Mouse (Mus musculus): ENCODE data around the gene Bsg.
"Not testable (repeated sequence)": the region's sequence is repeated elsewhere in the genome, so short reads cannot be mapped to it uniquely, and the experiment has no call there.

Gene Bsg

DNA sequence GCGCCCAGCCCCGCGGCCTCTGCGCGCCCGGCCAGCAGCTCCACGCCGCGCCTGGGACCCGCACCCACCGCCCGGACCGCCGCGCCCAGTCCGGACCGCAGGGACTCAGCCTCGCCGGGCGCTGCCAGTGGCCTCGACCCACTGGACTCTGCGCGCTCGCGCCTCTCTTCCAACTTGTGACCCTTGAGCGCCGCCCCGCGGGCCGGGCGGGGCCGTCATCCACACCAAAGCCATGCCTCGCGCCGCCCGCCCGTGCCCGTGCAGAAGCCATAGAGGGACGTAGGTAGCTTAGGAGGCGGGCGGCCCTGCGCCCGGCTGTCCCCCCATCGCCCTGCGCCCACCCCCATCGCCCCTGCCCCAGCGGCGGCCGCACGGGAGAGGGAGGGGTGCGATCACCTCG, 31.1 kb downstream of the Bsg start:
- no peak for DNase-seq (ENCODE audit: low spot score)

DNA sequence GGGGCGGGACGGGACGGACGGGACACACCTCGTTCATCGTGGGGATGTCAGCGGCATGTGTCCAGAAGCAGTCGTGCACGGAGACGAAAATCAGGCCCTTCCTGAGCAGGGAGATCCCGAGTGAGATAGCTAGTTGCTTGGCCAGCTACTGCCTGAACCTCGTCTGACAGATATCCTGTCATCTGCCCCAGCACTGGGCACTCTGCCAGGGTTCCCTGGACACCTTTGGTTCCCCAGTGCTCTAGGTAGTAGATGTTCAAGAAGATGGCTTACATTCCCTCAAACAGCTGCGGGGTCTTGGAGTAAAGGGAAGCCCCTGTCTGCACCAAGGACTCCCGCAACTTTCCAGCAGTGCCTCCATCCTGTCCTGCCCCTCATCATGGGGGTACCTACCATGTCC, 32.4 kb downstream of the Bsg start:
- DNase-seq (ENCODE audit: low spot score) = no peak

DNA sequence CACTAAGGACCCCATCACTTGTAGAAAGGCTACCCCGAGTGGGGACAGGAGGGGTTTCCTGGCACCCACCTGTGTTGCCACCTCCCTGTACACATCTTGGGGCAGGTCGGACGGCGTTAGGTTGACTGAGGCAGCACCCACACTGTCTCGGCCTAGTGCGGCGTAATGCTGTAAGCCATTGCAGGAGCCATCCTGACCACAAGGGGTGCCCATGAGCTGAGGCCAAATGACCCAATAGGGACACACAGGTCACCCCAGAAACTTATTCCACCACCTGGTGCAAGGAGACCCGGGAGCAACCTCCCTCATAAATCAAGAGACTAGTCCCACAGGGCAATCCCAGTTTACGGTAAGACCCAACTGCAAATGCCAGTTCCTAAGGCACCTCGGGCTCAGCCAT, 34.0 kb downstream of the Bsg start:
- no peak for DNase-seq (ENCODE audit: low spot score)

DNA sequence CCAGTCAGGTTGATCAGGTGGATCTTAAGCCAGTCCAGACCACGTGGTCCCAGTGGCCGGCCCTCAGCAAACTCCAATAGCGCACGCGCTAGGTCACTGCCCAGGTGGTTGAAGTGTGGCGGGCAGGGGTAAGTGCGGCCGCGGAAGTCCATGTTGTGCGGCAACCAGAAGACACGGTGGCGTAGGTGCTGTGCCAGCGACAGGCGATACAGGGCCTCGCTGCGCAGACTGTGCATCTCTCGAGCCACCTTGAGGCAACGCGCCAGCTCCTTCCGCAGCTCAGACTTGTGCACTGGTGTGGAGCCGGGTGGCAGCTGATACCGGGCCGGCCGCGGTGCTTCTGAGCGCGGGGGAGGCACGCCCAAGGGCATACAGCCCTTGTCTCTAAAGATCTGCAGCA, 34.9 kb downstream of the Bsg start:
- no peak for DNase-seq (ENCODE audit: low spot score)

DNA sequence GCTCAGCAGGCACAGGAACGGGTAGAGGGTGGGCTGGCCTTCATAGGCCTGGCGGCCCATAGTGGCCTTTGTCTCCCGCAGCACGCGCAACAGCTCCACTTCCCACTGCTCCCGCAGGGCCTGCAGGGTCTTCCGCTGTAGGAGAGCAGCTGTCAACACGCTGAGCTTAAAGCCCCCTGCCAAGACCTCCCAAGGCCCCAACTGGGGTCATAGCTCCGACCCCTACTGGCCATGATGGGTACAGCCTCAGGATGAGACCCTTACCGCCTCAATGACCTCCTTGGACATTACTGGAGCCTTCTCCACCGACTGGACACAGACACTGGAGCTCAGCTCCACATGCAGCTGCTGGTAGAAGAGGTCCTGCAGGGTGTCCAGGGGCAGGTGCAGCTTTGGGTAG, 36.6 kb downstream of the Bsg start:
- DNase-seq (ENCODE audit: low spot score) = no peak

DNA sequence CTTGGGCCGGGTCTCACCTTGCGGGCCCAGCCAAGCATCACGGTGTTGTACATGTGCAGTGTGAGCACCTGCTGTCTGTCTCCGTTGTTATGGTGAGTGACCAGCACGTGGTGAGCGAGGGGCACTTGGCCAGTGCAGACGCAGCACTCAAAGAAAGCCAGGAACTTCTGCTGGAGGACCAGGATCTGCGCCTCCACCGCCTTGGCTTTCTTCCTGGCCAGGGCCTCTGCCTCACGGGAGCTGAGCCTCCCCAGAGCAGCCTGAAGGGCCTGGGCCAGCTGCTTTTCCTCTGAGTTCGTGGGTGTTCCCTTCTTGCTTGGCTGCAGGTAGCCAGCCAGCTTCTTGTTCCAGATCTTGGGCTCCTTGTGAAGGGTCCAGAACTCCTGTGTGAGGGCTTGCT, 38.9 kb downstream of the Bsg start:
- no peak for DNase-seq (ENCODE audit: low spot score)

DNA sequence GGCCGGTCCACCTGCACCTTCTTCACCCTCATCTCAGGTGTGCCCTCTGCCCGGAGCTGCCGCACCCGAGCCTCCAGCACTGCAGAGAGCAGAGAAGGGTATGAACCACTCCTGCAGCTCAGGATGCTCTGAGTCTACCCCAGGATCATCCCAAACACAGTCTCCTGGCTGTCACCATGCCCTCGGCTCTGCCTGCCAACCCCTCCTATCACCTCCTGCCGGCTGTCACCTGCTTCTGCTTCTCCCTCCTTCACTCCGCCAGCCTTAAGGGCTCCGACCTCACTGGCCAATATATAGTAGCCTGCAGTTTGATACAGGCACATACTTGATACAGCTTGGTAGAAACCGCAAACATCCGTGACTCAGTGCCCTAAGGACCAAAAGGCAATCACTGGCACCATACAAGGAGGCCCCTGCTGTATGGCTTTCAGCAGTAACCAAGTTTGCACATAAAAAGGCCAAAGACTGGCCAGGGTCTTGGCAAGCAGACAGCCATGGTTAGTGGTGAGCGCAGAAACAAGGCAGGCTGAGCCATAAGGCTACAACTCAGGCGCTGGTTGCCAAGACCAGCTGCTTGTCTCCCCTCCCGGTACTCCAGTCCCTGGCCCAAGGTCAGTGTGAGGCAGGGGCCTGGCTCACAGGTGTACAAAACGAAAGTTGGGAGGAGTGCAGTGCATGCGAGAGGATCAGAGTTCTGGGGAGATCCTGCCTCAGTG, 39.5 kb downstream of the Bsg start:
- DNase-seq (ENCODE audit: low spot score) = no peak

DNA sequence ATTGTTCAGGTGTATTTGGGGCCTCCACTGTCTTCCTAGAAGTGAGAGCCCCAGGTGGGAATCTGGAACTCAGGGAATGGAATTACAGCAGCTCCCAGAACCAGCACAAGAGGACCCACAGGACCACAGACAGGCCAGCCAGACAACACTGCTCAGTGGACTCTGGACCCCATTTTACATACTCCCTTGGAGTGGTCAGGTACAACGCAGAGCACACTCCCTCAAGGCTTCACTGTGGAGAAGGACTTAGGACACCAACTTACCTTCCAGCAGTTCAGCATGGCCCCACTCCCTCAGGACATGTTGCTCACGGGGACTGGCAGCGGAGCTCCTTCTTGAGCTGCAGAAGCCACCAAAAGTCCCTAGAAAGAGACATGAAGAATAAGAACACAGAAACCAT, 41.1 kb downstream of the Bsg start:
- no peak for DNase-seq (ENCODE audit: low spot score)

DNA sequence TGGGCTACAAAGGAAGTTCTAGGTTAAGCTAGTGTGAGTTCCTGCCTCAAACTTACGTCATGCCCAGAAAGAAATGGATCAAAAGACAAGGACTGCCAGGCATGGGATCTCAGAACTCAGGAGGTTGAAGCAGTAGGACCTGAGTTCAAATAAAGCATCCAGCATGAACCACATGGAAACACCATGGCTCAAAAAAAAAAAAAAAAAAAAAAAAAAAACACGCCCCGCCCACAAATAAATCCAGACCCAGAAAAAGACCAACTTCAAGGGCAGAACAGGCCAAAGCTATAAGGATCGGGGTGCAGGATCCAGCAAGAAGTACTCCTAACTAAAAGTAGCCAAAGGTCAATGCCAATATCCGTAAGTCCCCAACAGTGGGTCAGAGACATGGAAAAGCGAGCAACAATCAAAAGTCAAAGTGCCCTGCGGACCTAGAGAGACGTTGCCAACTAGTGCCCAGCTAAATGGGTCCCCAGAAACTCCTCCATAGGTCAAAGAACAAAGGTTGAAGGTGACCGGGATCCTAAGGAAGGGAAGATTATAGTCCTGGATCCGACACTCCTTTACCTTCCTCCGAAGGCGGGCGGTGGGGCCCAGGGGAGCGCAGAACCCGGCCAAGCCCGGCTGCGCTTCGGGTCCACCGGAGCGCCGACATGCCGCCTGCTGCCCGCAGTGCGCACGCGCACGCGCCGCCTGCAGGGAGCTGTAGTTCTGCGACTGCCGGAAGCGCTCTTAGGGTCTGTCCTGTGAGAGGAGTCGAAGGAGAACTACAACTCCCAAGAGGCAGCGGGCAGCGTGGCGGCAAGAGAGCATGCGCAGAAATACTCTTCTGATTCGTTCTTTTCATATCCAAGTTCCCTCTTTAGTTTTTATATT, 41.8 kb downstream of the Bsg start, which contains the start of gene Polrmt:
Gene Polrmt, minus strand, starts transcription at position 684 of the 876 bp plus-strand sequence.
- DNase-seq (ENCODE audit: low spot score) = peak; percentile 98

DNA sequence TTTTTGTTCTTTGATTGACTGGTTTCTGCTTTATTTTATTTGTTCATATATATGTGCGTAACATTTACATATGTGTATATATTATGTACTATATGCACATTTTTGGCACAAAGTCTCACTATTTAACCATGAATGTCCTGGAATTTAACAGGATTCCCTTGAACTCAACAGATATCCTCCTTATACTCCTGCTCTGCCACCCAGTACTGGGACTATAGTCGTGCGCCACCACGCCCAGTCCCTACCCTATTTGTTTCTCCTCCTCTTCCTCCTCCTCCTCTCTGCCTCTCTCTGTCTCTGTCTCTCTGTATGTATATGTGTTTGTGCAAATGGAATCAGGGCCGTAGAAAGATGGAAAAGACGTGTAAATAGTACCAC, 42.5 kb downstream of the Bsg start:
- no peak for DNase-seq (ENCODE audit: low spot score)

DNA sequence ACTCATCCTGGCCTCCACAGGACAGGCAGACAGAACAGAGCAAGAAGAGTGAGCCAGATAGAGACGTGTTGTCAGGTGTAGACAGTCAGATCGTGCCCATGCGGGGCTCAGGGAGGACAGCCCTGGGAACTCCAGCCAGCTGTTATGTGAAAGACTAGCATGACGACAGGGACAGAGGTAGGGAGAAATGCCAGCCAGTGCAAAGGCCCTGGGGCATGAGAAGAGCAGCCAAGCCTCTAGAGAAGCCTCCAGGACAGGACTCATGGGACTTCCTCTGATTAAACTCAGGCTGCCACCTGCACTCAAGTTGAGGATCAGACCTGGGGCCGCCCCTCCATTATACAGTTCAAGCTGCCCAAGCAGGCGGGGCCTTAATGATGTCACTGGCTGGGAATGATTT, 44.2 kb downstream of the Bsg start:
- no peak for DNase-seq (ENCODE audit: low spot score)

DNA sequence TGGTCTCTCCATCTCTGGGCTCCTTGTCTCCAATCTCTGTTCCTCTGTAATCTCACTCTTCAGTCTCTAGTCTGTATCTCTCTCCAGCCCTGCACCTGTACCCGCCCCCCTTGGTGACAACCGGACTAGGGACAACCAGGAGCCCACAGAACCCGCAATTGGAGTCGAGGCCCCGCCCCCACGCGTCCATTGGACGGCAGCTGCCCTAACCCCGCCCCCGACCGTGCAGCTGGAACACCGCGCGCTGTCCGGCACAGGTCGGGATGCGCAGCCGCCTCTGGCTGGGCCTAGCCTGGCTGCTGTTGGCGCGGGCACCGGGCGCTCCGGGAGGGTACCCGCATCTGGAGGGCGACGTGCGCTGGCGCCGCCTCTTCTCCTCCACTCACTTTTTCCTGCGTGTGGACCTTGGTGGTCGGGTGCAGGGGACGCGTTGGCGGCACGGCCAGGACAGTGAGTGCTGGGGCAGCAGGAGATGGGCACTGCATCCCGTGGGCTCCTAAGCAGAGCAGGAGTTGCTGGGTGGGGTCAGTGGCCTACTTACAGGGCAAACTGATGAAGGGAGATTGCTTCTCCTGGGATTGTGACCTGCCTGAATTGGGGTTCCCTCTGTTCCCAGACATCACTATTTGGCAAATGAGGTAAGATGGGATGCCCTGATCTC, 50.7 kb downstream of the Bsg start, which contains the start of gene Fgf22:
Gene Fgf22, plus strand, starts transcription at position 221 of the 661 bp plus-strand sequence.
- DNase-seq (ENCODE audit: low spot score) = peak; percentile 76

DNA sequence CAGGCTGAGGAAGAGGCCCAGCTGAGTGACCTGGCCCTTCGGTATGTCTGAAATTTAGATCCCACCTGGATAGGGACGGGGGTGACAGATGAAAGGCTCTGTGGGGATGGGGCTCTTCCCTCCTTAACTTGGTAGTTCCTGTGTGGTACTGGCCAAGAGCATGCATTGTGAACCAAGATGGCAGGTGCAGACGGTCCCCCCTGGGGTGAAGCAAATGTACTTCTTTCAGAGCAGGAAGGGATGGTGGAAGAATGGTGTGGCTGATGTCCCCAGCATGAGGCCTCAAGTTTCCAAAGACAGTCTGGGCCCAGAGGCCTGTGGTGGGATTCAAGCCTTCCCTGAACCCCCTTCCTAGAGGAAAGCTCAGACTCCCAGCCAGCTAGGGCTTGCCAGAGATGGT, 51.6 kb downstream of the Bsg start:
- DNase-seq (ENCODE audit: low spot score) = no peak

DNA sequence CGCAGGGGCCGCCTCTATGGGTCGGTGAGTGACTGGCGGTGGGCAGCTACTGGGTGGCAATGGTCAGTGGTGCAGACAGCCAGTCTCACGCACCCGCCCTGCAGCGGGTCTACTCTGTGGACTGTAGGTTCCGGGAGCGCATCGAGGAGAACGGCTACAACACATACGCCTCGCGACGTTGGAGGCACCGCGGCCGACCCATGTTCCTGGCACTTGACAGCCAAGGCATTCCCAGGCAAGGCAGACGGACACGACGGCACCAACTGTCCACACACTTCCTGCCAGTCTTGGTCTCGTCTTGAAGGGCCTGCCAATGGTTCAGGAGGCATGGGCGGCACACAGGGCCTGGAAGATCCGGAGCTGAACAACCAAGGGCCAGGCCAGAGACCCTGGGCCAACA, 52.4 kb downstream of the Bsg start:
- no peak for DNase-seq (ENCODE audit: low spot score)

DNA sequence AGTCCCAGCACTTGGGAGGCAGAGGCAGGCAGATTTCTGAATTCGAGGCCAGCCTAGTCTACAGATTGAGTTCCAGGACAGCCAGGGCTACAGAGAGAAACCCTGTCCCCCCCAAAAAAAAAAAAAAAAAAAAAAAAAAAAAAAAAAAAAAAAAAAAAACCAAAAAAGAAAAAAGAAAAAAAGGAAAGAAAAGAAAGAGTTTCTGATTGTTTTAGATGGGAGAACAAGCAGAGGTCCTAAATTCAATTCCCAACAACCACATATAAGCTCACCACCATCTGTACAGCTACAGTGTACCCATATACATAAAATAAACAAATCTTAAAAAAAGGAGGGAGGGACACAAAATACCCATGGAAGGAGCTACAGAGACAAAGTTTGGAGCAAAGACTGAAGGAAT, 55.4 kb downstream of the Bsg start:
- DNase-seq (ENCODE audit: low spot score) = not testable (repeated sequence)

DNA sequence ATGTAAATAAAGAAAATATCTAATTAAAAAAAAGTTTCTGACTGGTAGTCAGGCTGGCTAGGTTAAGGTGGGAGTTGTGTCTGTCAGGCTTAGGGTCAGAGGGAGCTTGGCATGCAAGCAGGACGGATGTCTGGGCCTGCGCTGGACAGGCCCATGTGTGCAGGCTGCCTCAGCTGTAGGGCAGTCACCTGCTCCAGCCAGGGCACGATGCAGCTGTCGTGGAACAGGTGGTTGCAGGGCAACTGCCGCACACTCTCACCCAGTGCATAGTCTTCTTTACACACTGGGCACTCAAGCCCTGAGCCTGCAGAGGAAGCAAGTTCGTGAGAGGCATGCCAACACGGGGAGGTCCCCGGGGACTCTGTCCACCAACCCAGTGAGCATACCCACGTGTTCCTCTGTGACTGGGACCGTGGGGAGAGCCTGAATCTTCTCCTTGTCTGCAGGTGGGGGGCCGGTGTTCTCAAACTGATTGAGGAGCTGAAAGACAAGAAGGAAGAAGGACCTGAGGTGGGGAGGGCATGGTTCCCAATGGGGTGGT, 56.4 kb downstream of the Bsg start:
- DNase-seq (ENCODE audit: low spot score) = no peak

Data from left cerebral cortex, adult 11 months (tissue).